Mouse (Mus musculus): ENCODE measurements around the gene Actrt2. TPM values are rescaled to one million over a fixed set of nuclear protein-coding genes. Genes with fewer than 3 reads are reported as not detected.

Actrt2 gene
- total RNA-seq, 2 experiments from 2014 or later, result not detected

Other genes with a start within 250 kb of the Actrt2 start
- 2.5 and 3.7 TPM in 2 replicates for gene Prdm16, start 31.0 kb downstream of the Actrt2 start, total RNA-seq (2014; fragmentation: Nextera tagmentation)
- 1.4 and 3.1 TPM in 2 replicates for gene Prdm16, start 31.0 kb downstream of the Actrt2 start, total RNA-seq (2017)
- gene Ttc34, start 169.6 kb upstream of the Actrt2 start, total RNA-seq (2014; fragmentation: Nextera tagmentation), result 0.17 TPM in 1 of 2 replicates, not detected in the other
- not detected in 2 replicates for gene Ttc34, start 169.6 kb upstream of the Actrt2 start, total RNA-seq (2017)
- gene Mmel1, start 201.7 kb upstream of the Actrt2 start, total RNA-seq (2014; fragmentation: Nextera tagmentation), result not detected in 2 replicates
- not detected in 2 replicates for gene Mmel1, start 201.7 kb upstream of the Actrt2 start, total RNA-seq (2017)
- 6.9 and 8.5 TPM in 2 replicates for gene Fam213b, start 231.3 kb upstream of the Actrt2 start, total RNA-seq (2014; fragmentation: Nextera tagmentation)
- gene Fam213b, start 231.3 kb upstream of the Actrt2 start, total RNA-seq (2017), result 2.9 and 6.7 TPM in 2 replicates